Mouse (Mus musculus) MEL (cell line): ENCODE data around the gene Srgap2. TPM values are rescaled to one million over a fixed set of nuclear protein-coding genes. Genes with fewer than 3 reads are reported as not detected.

Experiments
- DNase-seq: peaks from one replicate; pipeline ENCODE4 v3.0.0; 2011; ENCODE audit warnings: low read depth, low spot score
- H3K27ac ChIP-seq: 2 replicates; pipeline ENCODE4 v1.5.1; 2012; ENCODE audit warnings: low read depth, mild to moderate bottlenecking, control low read depth, low read length, moderate library complexity; ENCODE audit not compliant: control insufficient read depth
- H3K27me3 ChIP-seq, 2 experiments: fragments of 150-350 bp in 1 of 2; sonication (generic) in 1 of 2; 2 replicates each; pipeline ENCODE4 v1.6.1; 2012; ENCODE audit warnings: low read length in 2 of 2, mild to moderate bottlenecking in 2 of 2, improper control_type of control experiment in 1 of 2, moderate library complexity in 1 of 2; ENCODE audit not compliant: insufficient read depth in 2 of 2, control insufficient read depth in 1 of 2
- H3K36me3 ChIP-seq, 2 experiments: 2 replicates each; pipeline ENCODE4 v1.6.1; 2012 to 2014; ENCODE audit warnings: low read length in 2 of 2, improper control_type of control experiment in 1 of 2, inconsistent platforms in 1 of 2, mild to moderate bottlenecking in 1 of 2; ENCODE audit not compliant: insufficient read depth in 2 of 2, control insufficient read depth in 1 of 2
- H3K4me1 ChIP-seq, 2 experiments: fragments of 150-350 bp in 1 of 2; sonication (generic) in 1 of 2; 2 replicates each; pipeline ENCODE4 v1.6.1; 2012; ENCODE audit warnings: low read length in 2 of 2, improper control_type of control experiment in 1 of 2, mild to moderate bottlenecking in 1 of 2; ENCODE audit not compliant: insufficient read depth in 2 of 2, control insufficient read depth in 1 of 2
- H3K4me3 ChIP-seq, 2 experiments: fragments of 150-350 bp in 1 of 2; sonication (generic) in 1 of 2; 2 replicates each; pipeline ENCODE4 v1.5.1; 2012; ENCODE audit warnings: low read depth in 2 of 2, low read length in 2 of 2, mild to moderate bottlenecking in 2 of 2, moderate library complexity in 2 of 2, control low read depth in 1 of 2, improper control_type of control experiment in 1 of 2; ENCODE audit not compliant: control insufficient read depth in 1 of 2, insufficient read depth in 1 of 2
- H3K79me2 ChIP-seq: 2 replicates; pipeline ENCODE4 v1.6.1; 2012; ENCODE audit warnings: mild to moderate bottlenecking, low read length, moderate library complexity; ENCODE audit not compliant: control insufficient read depth, poor library complexity, insufficient read depth
- H3K9ac ChIP-seq: 2 replicates; pipeline ENCODE4 v1.6.1; 2012; ENCODE audit warnings: low read depth, mild to moderate bottlenecking, control low read depth, low read length, moderate library complexity; ENCODE audit not compliant: control insufficient read depth, poor library complexity, severe bottlenecking
- H3K9me3 ChIP-seq: fragments of 150-350 bp; sonication (generic); replicated peaks from 2 replicates; pipeline ENCODE4 v1.6.1; 2012; ENCODE audit warnings: mild to moderate bottlenecking, low read length, improper control_type of control experiment, moderate library complexity; ENCODE audit not compliant: insufficient read depth
- CHD1 ChIP-seq: IDR thresholded peaks from 2 replicates; pipeline ENCODE4 v1.6.1; 2012; ENCODE audit warnings: low read depth, mild to moderate bottlenecking, inconsistent platforms, low read length, improper control_type of control experiment
- CHD2 ChIP-seq: IDR thresholded peaks from 2 replicates; pipeline ENCODE4 v1.6.1; 2011; ENCODE audit warnings: low read length, improper control_type of control experiment
- EP300 ChIP-seq, 2 experiments: IDR thresholded peaks; 2 replicates each; pipeline ENCODE4 v1.6.1; 2011; ENCODE audit warnings: improper control_type of control experiment in 2 of 2, low read length in 2 of 2, low read depth in 1 of 2, mild to moderate bottlenecking in 1 of 2
- GABPA ChIP-seq: IDR thresholded peaks from 2 replicates; pipeline ENCODE4 v1.6.1; 2012; ENCODE audit warnings: low read depth, mild to moderate bottlenecking, inconsistent platforms, low read length, improper control_type of control experiment, moderate library complexity
- GATA1 ChIP-seq: IDR thresholded peaks from 2 replicates; pipeline ENCODE4 v1.6.1; 2011; ENCODE audit warnings: low read depth, low read length, improper control_type of control experiment
- HCFC1 ChIP-seq: IDR thresholded peaks from 2 replicates; pipeline ENCODE4 v1.6.1; 2012; ENCODE audit warnings: low read depth, mild to moderate bottlenecking, inconsistent platforms, low read length, improper control_type of control experiment, moderate library complexity
- JUND ChIP-seq: IDR thresholded peaks from 2 replicates; pipeline ENCODE4 v1.6.1; 2011; ENCODE audit warnings: low read depth, mild to moderate bottlenecking, improper control_type of control experiment, low read length
- KAT2A ChIP-seq: conservative IDR thresholded peaks from 2 replicates; pipeline ENCODE4 v1.6.1; 2012; ENCODE audit warnings: low read depth, low read length, improper control_type of control experiment, inconsistent platforms
- MEF2A ChIP-seq: IDR thresholded peaks from 2 replicates; pipeline ENCODE4 v1.6.1; 2014; ENCODE audit warnings: low read depth, mild to moderate bottlenecking, inconsistent platforms, low read length, improper control_type of control experiment; ENCODE audit not compliant: poor library complexity, insufficient replicate concordance, severe bottlenecking; ENCODE audit errors: extremely low read depth
- MYC ChIP-seq: IDR thresholded peaks from 2 replicates; pipeline ENCODE4 v1.6.1; 2011; ENCODE audit warnings: low read depth, mild to moderate bottlenecking, low read length, improper control_type of control experiment, moderate library complexity
- POLR2A ChIP-seq, 2 experiments: IDR thresholded peaks; 2 replicates each; pipeline ENCODE4 v1.6.1; 2011 to 2012; ENCODE audit warnings: low read length in 2 of 2, mild to moderate bottlenecking in 2 of 2, control low read depth in 1 of 2, improper control_type of control experiment in 1 of 2, low read depth in 1 of 2, moderate library complexity in 1 of 2; ENCODE audit not compliant: control insufficient read depth in 1 of 2, insufficient read depth in 1 of 2, poor library complexity in 1 of 2
- RCOR1 ChIP-seq: IDR thresholded peaks from 2 replicates; pipeline ENCODE4 v1.6.1; 2012; ENCODE audit warnings: low read depth, mild to moderate bottlenecking, inconsistent platforms, low read length, improper control_type of control experiment
- SIN3A ChIP-seq: IDR thresholded peaks from 2 replicates; pipeline ENCODE4 v1.6.1; 2012; ENCODE audit warnings: low read length, improper control_type of control experiment, inconsistent platforms
- TBP ChIP-seq: IDR thresholded peaks from 2 replicates; pipeline ENCODE4 v1.8.0; 2011; ENCODE audit warnings: low read depth, low read length, improper control_type of control experiment
- TCF12 ChIP-seq: IDR thresholded peaks from 2 replicates; pipeline ENCODE4 v1.6.1; 2014; ENCODE audit warnings: low read depth, mild to moderate bottlenecking, inconsistent platforms, low read length, improper control_type of control experiment, moderate library complexity
- UBTF ChIP-seq: IDR thresholded peaks from 2 replicates; pipeline ENCODE4 v1.6.1; 2012; ENCODE audit warnings: low read depth, mild to moderate bottlenecking, inconsistent platforms, low read length, improper control_type of control experiment, moderate library complexity, borderline replicate concordance; ENCODE audit not compliant: insufficient read depth
- ZKSCAN1 ChIP-seq: IDR thresholded peaks from 2 replicates; pipeline ENCODE4 v1.6.1; 2012; ENCODE audit warnings: low read depth, mild to moderate bottlenecking, inconsistent platforms, low read length, improper control_type of control experiment, moderate library complexity
- ZMIZ1 ChIP-seq: IDR thresholded peaks from 2 replicates; pipeline ENCODE4 v1.6.1; 2012; ENCODE audit warnings: low read depth, mild to moderate bottlenecking, inconsistent platforms, low read length, improper control_type of control experiment, moderate library complexity
- ZNF384 ChIP-seq: IDR thresholded peaks from 2 replicates; pipeline ENCODE4 v1.6.1; 2012; ENCODE audit warnings: low read depth, mild to moderate bottlenecking, inconsistent platforms, low read length, improper control_type of control experiment
- polyA plus RNA-seq, 2 experiments: library from polyadenylated mRNA; stranded (reverse) in 1 of 2; unstranded in 1 of 2; fragments of >175 nt in 1 of 2; fragments of >200 nt in 1 of 2; gene quantifications; 2 replicates each; pipeline versions ENCODE4 v1.2.1 to v1.2.4; 2012; ENCODE audit warnings: low replicate concordance in 2 of 2, low read depth in 1 of 2; ENCODE audit not compliant: insufficient read length in 2 of 2, insufficient read depth in 1 of 2, missing spikeins in 1 of 2
- total RNA-seq: library from RNA; depleted of rRNA; stranded (reverse); fragments of 300-350 nt; gene quantifications from 2 replicates; pipeline ENCODE4 v1.2.3, GENCODE M21; 2012

Gene Srgap2
- total and polyA plus RNA-seq, 3 experiments, result 9.0 to 25.3 TPM; not detected in 1

GRCm38 (mm10) chr1:131511661-131512500 lies 15.3 kb downstream of the Srgap2 start:
- Histone ChIP-seq H3K9me3 (no peaks in the 10 kb centered on the region), H3K36me3 (peaks cover 0 to 21% of the 10 kb centered on the region in 2 experiments; a peak in 2 of 4 replicates), H3K4me1 (peaks cover 6 to 13% of the 10 kb centered on the region in 2 experiments; a peak in 3 of 4 replicates)
- TF ChIP-seq POLR2A (IDR thresholded peaks at IDR 0.05; ENCODE audit: control insufficient read depth in 1 of 2, insufficient read depth in 1 of 2, low read depth in 1 of 2, low read length in 2 of 2, poor library complexity in 1 of 2), result no peak
- TF ChIP-seq KAT2A, result no peak
- TF ChIP-seq, all 39 proteins: peak for 0
- H3K79me2 ChIP-seq, result peaks cover 35% of the 10 kb centered on the region
- H3K4me3 ChIP-seq, result no peak overlapping the region
- no peak for DNase-seq
- H3K9ac ChIP-seq, result no peak overlapping the region
- H3K27ac ChIP-seq, result no peak overlapping the region
- H3K27me3 ChIP-seq, result no peaks in the 10 kb centered on the region

GRCm38 (mm10) chr1:131511131-131511530 lies 16.0 kb downstream of the Srgap2 start:
- H3K36me3 ChIP-seq, result peaks cover 0 to 16% of the 10 kb centered on the region in 2 experiments; a peak in 2 of 4 replicates
- H3K9me3 ChIP-seq, result no peaks in the 10 kb centered on the region
- no peak overlapping the region for H3K9ac ChIP-seq
- DNase-seq, result no peak
- H3K79me2 ChIP-seq, result peaks cover 35% of the 10 kb centered on the region
- no peaks in the 10 kb centered on the region for H3K27me3 ChIP-seq
- no peak overlapping the region for H3K27ac ChIP-seq
- H3K4me3 ChIP-seq, result no peak overlapping the region
- TF ChIP-seq TCF12 (no peak), HCFC1 (no peak), CHD1 (no peak), MYC (no peak), CHD2 (no peak), JUND (no peak), RCOR1 (no peak), GATA1 (no peak), EP300 (IDR thresholded peaks at IDR 0.05; ENCODE audit: low read depth in 1 of 2, low read length in 2 of 2) (no peak), GABPA (no peak), ZNF384 (no peak), ZKSCAN1 (no peak), ZMIZ1 (no peak), KAT2A (no peak), TBP (no peak), MEF2A (no peak), SIN3A (no peak), UBTF (no peak)
- TF ChIP-seq, all 39 proteins: peak for 0
- peaks cover 3 to 6% of the 10 kb centered on the region in 2 experiments; a peak in 3 of 4 replicates for H3K4me1 ChIP-seq
